Mouse (Mus musculus) CH12.LX (cell line): ENCODE measurements around the gene Adgrg6. TPM values are rescaled to one million over a fixed set of nuclear protein-coding genes. Genes with fewer than 3 reads are reported as not detected.

ENCODE experiments used
- DNase-seq: peaks from one replicate; pipeline ENCODE4 v3.0.0-alpha.2; 2013; ENCODE audit errors: extremely low read depth
- H3K27ac ChIP-seq: 2 replicates; pipeline ENCODE4 v1.5.1; 2012; ENCODE audit warnings: low read depth, mild to moderate bottlenecking, control low read depth, moderate library complexity; ENCODE audit not compliant: insufficient read depth
- H3K27me3 ChIP-seq: replicated peaks from 2 replicates; pipeline ENCODE3; 2012; ENCODE audit warnings: inconsistent platforms
- H3K36me3 ChIP-seq, 2 experiments: replicated peaks in 1 of 2; 2 replicates each; pipeline versions ENCODE3 to v1.6.1; 2012; ENCODE audit warnings: inconsistent platforms in 1 of 2, low read length in 1 of 2, mild to moderate bottlenecking in 1 of 2, mixed read lengths in 1 of 2, moderate library complexity in 1 of 2; ENCODE audit not compliant: control insufficient read depth in 1 of 2, insufficient read depth in 1 of 2
- H3K4me1 ChIP-seq, 2 experiments: 2 replicates each; pipeline ENCODE4 v1.6.1; 2012; ENCODE audit warnings: inconsistent platforms in 1 of 2, moderate library complexity in 1 of 2; ENCODE audit not compliant: insufficient read depth in 2 of 2, control insufficient read depth in 1 of 2
- H3K4me2 ChIP-seq: 2 replicates; pipeline ENCODE4 v1.6.1; 2012; ENCODE audit warnings: low read depth, mild to moderate bottlenecking, control low read depth; ENCODE audit not compliant: poor library complexity, insufficient read depth, severe bottlenecking
- H3K4me3 ChIP-seq, 3 experiments: fragments of 150-350 bp in 1 of 3; sonication (generic) in 1 of 3; replicated peaks in 1 of 3; 2 replicates each; pipeline versions ENCODE3 to v1.5.1; 2011 to 2012; ENCODE audit warnings: low read depth in 2 of 3, low read length in 2 of 3, mild to moderate bottlenecking in 2 of 3, moderate library complexity in 2 of 3, control low read depth in 1 of 3, improper control_type of control experiment in 1 of 3, inconsistent platforms in 1 of 3, mixed read lengths in 1 of 3; ENCODE audit not compliant: poor library complexity in 1 of 3
- H3K79me2 ChIP-seq: replicated peaks from 2 replicates; pipeline ENCODE4 v1.6.1; 2012; ENCODE audit warnings: mild to moderate bottlenecking, moderate library complexity; ENCODE audit not compliant: control insufficient read depth, poor library complexity, insufficient read depth, severe bottlenecking; ENCODE audit errors: extremely low read depth
- H3K9ac ChIP-seq: 2 replicates; pipeline ENCODE4 v1.6.1; 2012; ENCODE audit warnings: low read depth, mild to moderate bottlenecking, control low read depth, moderate library complexity; ENCODE audit not compliant: insufficient read depth
- H3K9me3 ChIP-seq: replicated peaks from 2 replicates; pipeline ENCODE3; 2012; ENCODE audit warnings: low read length, inconsistent platforms, mixed read lengths
- CHD1 ChIP-seq: IDR thresholded peaks from 2 replicates; pipeline ENCODE4 v1.6.1; 2012; ENCODE audit warnings: low read depth, low read length, improper control_type of control experiment, inconsistent platforms
- CHD2 ChIP-seq: IDR thresholded peaks from 2 replicates; pipeline ENCODE4 v1.6.1; 2011; ENCODE audit warnings: low read length, improper control_type of control experiment
- E2F4 ChIP-seq: IDR thresholded peaks from 2 replicates; pipeline ENCODE4 v1.6.1; 2011; ENCODE audit warnings: low read depth, low read length, improper control_type of control experiment; ENCODE audit not compliant: insufficient replicate concordance
- GABPA ChIP-seq: IDR thresholded peaks from 2 replicates; pipeline ENCODE4 v1.6.1; 2012; ENCODE audit warnings: low read depth, low read length, improper control_type of control experiment, inconsistent platforms; ENCODE audit not compliant: insufficient replicate concordance
- HCFC1 ChIP-seq: IDR thresholded peaks from 2 replicates; pipeline ENCODE4 v1.6.1; 2012; ENCODE audit warnings: low read depth, mild to moderate bottlenecking, inconsistent platforms, low read length, improper control_type of control experiment
- IRF4 ChIP-seq: IDR thresholded peaks from 2 replicates; pipeline ENCODE4 v1.6.1; 2014; ENCODE audit warnings: low read depth, mild to moderate bottlenecking, inconsistent platforms, low read length, improper control_type of control experiment
- JUN ChIP-seq: IDR thresholded peaks from 2 replicates; pipeline ENCODE4 v1.6.1; 2011; ENCODE audit warnings: low read depth, mild to moderate bottlenecking, low read length, improper control_type of control experiment, moderate library complexity; ENCODE audit not compliant: insufficient read depth
- KAT2A ChIP-seq: IDR thresholded peaks from 2 replicates; pipeline ENCODE4 v1.6.1; 2012; ENCODE audit warnings: low read length, improper control_type of control experiment, inconsistent platforms; ENCODE audit not compliant: insufficient replicate concordance
- MAFK ChIP-seq: IDR thresholded peaks from 2 replicates; pipeline ENCODE4 v1.6.1; 2011; ENCODE audit warnings: low read length, improper control_type of control experiment; ENCODE audit not compliant: insufficient replicate concordance
- MXI1 ChIP-seq: IDR thresholded peaks from 2 replicates; pipeline ENCODE4 v1.6.1; 2011; ENCODE audit warnings: mild to moderate bottlenecking, low read depth, low read length, improper control_type of control experiment
- SIN3A ChIP-seq: IDR thresholded peaks from 2 replicates; pipeline ENCODE4 v1.6.1; 2012; ENCODE audit warnings: low read length, improper control_type of control experiment, inconsistent platforms
- TBP ChIP-seq: conservative IDR thresholded peaks from 2 replicates; pipeline ENCODE4 v1.6.1; 2011; ENCODE audit warnings: low read depth, low read length, improper control_type of control experiment
- TCF12 ChIP-seq: IDR thresholded peaks from 2 replicates; pipeline ENCODE4 v1.6.1; 2014; ENCODE audit warnings: low read depth, mild to moderate bottlenecking, inconsistent platforms, low read length, improper control_type of control experiment
- ZKSCAN1 ChIP-seq: IDR thresholded peaks from 2 replicates; pipeline ENCODE4 v1.6.1; 2012; ENCODE audit warnings: low read depth, inconsistent platforms, low read length, improper control_type of control experiment, borderline replicate concordance
- ZNF384 ChIP-seq: IDR thresholded peaks from 2 replicates; pipeline ENCODE4 v1.6.1; 2012; ENCODE audit warnings: low read depth, low read length, improper control_type of control experiment, inconsistent platforms
- dilution Hi-C: fragments of 300-500 bp; cut with MboI; formaldehyde crosslinking; loops from 2 replicates; pipeline ENCODE4 v1.14.3; 2020; ENCODE audit warnings: low sequenced_read_pairs; ENCODE audit not compliant: extremely low pct_unique_long_range_greater_than_20kb, extremely low pct_ligation_motif_present
- in situ Hi-C: fragments of 300-500 bp; cut with MboI; formaldehyde crosslinking; loops from 3 replicates; pipeline ENCODE4 v1.14.3; 2019; ENCODE audit warnings: low sequenced_read_pairs, low pct_ligation_motif_present, low pct_unique_long_range_greater_than_20kb, mixed read lengths
- polyA plus RNA-seq: library from polyadenylated mRNA; unstranded; fragments of >175 nt; gene quantifications from 2 replicates; pipeline ENCODE4 v1.2.1, GENCODE M21; 2012; ENCODE audit warnings: low read depth; ENCODE audit not compliant: insufficient read length
- total RNA-seq, 2 experiments: library from RNA; depleted of rRNA; stranded (reverse); fragments of 300-350 nt in 1 of 2; fragments of >200 nt in 1 of 2; gene quantifications; 2 replicates each; pipeline ENCODE4 v1.2.3; 2012 to 2014

Adgrg6 gene
- total and polyA plus RNA-seq, 3 experiments = not detected

DNA sequence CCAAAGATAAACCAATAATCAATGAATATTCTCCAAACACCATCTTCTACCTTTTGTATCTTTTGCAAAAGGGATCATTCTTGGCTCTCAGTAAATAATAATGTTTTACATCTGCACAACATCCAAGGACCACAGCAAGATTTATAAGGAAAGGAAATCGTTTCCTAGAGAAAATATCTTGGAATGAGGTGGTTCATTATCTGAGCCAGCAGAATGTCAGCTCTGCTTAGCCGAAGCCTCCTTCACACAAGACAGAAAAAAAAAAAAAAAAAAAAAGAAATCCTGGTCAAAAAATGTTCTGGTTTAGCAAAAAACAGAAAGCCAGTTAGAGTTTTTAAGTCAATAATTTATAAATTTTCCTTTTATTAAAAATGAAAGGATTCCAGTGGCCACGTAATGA is 34.3 kb downstream of the Adgrg6 start:
- in situ Hi-C loops = no loop called here
- Histone ChIP-seq H3K9ac (no peak overlapping the region), H3K9me3 (no peaks in the 10 kb centered on the region), H3K4me3 (no peak overlapping the region), H3K79me2 (no peaks in the 10 kb centered on the region), H3K27me3 (no peaks in the 10 kb centered on the region), H3K4me1 (peaks cover 4 to 5% of the 10 kb centered on the region in 2 experiments; a peak in 2 of 4 replicates), H3K36me3 (no peaks in the 10 kb centered on the region), H3K27ac (no peak overlapping the region), H3K4me2 (no peak overlapping the region)
- DNase-seq = no peak
- dilution Hi-C loops = no loop called here
- TF ChIP-seq CHD2 (no peak), ZNF384 (no peak), GABPA (no peak), TBP (no peak)

DNA sequence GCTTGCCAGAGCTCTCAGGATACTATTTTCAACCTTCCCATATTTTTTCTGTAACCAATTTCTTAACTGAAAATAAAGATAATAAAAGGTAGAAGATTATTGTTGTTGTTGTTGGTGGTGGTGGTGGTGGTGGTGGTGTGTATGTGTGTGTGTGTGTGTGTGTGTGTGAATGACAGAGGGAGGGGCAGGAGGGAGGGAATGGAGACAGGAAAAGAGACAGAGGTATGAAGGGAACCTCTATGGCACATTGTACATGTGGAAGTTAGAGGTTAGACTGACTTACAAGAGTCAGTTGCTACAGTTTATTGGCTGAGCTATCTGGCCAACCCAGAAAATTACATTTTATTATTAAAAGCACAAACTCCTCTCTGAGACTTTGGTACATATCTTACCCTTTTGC is 49.8 kb downstream of the Adgrg6 start:
- in situ Hi-C loops (no loop called here), dilution Hi-C loops (no loop called here)
- DNase-seq = no peak
- Histone ChIP-seq H3K79me2 (no peaks in the 10 kb centered on the region), H3K4me1 (no peaks in the 10 kb centered on the region), H3K27me3 (no peaks in the 10 kb centered on the region), H3K4me2 (no peak overlapping the region), H3K36me3 (no peaks in the 10 kb centered on the region), H3K27ac (no peak overlapping the region), H3K9me3 (no peaks in the 10 kb centered on the region), H3K9ac (no peak overlapping the region), H3K4me3 (no peak overlapping the region)
- TF ChIP-seq E2F4 = no peak
- no peak for TF ChIP-seq TCF12
- TF ChIP-seq IRF4 = no peak
- TF ChIP-seq CHD1 = no peak
- TF ChIP-seq SIN3A = no peak
- no peak for TF ChIP-seq HCFC1
- TF ChIP-seq MXI1 = no peak
- no peak for TF ChIP-seq JUN
- no peak for TF ChIP-seq ZKSCAN1
- TF ChIP-seq MAFK = no peak

DNA sequence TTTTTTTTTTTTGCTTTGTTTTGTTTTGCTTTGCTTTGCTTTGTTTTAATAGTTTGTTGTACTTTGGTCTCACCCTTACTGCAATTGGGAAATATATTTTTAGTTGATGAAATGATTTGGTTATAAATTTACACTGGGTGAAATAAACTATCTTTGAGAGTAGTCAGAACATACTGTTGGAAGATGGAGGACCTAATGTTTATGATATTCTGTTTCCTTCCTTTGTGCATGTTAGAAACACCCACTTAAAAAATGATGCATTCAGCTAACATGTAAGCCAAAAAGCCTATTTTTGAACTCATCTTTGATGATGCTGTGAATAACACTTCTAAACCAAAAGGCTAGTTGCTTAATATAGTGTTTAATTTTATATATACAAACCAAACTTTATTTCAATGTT is 50.3 kb downstream of the Adgrg6 start:
- Histone ChIP-seq H3K4me3 (no peak overlapping the region), H3K4me1 (no peaks in the 10 kb centered on the region), H3K79me2 (no peaks in the 10 kb centered on the region), H3K9me3 (no peaks in the 10 kb centered on the region), H3K27ac (no peak overlapping the region), H3K9ac (no peak overlapping the region), H3K36me3 (no peaks in the 10 kb centered on the region), H3K27me3 (no peaks in the 10 kb centered on the region), H3K4me2 (no peak overlapping the region)
- in situ Hi-C loops = no loop called here
- TF ChIP-seq GABPA (no peak), KAT2A (no peak), ZNF384 (peak; percentile 11; the same call in 1 of the 2 replicates)
- DNase-seq = no peak
- dilution Hi-C loops = no loop called here
